Mouse (Mus musculus): ENCODE results near the gene Zc3h12a. TPM values are rescaled to one million over a fixed set of nuclear protein-coding genes. Genes with fewer than 3 reads are reported as not detected.

Gene Zc3h12a
- polyA plus RNA-seq, 1 experiment from 2014 or later, result 0.37 TPM

DNA sequence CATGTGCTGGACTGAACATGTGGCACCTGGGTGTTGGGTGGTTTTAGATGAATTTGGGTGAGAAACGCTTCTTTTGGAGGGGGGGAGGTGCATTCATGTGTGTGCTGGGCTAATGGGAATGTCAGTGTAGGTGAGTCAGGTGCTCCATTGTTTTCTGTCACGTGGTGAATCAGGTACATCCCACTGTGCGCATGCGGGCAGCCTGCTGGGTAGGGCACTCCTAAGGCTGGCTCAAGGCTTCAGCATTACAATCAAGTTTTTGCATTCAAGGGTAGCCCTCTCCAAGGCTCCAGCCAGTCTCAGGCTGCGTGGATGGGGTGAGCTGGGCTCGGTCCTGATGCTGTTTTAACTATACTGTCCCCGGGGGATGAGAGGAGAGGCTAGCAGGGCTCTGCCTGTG is 35.1 kb upstream of the Zc3h12a start:
- no peaks in the 10 kb centered on the region; the same call in 1 of the 2 replicates for H3K27me3 ChIP-seq (ENCODE audit: control insufficient read depth, insufficient read depth, low read length)
- ATAC-seq (ENCODE audit: low FRiP score) (no peak), DNase-seq (ENCODE audit: low spot score, missing footprints) (peak; percentile 64)
- H3K9ac ChIP-seq (ENCODE audit: low read length), result no peak overlapping the region
- no peaks in the 10 kb centered on the region for H3K9me3 ChIP-seq (ENCODE audit: control insufficient read depth, low read length)
- peaks cover 3% of the 10 kb centered on the region; the same call in 1 of the 2 replicates for H3K4me1 ChIP-seq (ENCODE audit: control insufficient read depth, insufficient read depth, low read length)
- H3K36me3 ChIP-seq (ENCODE audit: control insufficient read depth, insufficient read depth, low read length), result no peaks in the 10 kb centered on the region
- H3K4me3 ChIP-seq (ENCODE audit: low read depth, low read length), result no peak overlapping the region
- H3K27ac ChIP-seq (ENCODE audit: low read depth, low read length), result no peak overlapping the region
- H3K4me2 ChIP-seq, result no peak overlapping the region
- 65% methylated on average over 7 of the region's 7 CpGs for WGBS

DNA sequence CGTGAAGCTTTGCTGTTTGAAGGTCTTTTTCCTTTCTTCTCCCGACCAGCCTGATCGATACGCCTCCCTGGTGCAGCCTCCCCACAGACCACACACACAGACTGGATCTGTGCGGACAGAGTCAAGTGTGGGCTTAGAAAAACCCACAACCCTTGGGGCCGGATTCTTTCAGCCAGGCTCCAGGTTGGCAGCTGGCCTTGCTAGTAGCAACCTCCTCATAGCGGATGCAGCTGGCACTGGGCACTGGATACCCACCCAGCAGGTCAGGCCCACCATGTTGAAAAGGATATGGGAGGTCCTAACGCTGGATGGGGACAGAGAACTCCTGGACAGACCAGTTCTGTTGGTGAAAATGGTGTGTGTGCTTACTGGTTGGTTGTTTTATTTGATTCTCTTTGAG is 33.8 kb upstream of the Zc3h12a start:
- no peaks in the 10 kb centered on the region; the same call in 1 of the 2 replicates for H3K27me3 ChIP-seq (ENCODE audit: control insufficient read depth, insufficient read depth, low read length)
- peaks cover 3% of the 10 kb centered on the region; the same call in 1 of the 2 replicates for H3K4me1 ChIP-seq (ENCODE audit: control insufficient read depth, insufficient read depth, low read length)
- H3K9ac ChIP-seq (ENCODE audit: low read length), result no peak overlapping the region
- no peak overlapping the region for H3K4me2 ChIP-seq
- H3K9me3 ChIP-seq (ENCODE audit: control insufficient read depth, low read length), result no peaks in the 10 kb centered on the region
- no peak overlapping the region for H3K27ac ChIP-seq (ENCODE audit: low read depth, low read length)
- 37% methylated on average over 7 of the region's 8 CpGs for WGBS
- DNase-seq (ENCODE audit: low spot score, missing footprints) (peak; percentile 82), ATAC-seq (ENCODE audit: low FRiP score) (no peak)
- no peaks in the 10 kb centered on the region for H3K36me3 ChIP-seq (ENCODE audit: control insufficient read depth, insufficient read depth, low read length)
- no peak overlapping the region for H3K4me3 ChIP-seq (ENCODE audit: low read depth, low read length)

DNA sequence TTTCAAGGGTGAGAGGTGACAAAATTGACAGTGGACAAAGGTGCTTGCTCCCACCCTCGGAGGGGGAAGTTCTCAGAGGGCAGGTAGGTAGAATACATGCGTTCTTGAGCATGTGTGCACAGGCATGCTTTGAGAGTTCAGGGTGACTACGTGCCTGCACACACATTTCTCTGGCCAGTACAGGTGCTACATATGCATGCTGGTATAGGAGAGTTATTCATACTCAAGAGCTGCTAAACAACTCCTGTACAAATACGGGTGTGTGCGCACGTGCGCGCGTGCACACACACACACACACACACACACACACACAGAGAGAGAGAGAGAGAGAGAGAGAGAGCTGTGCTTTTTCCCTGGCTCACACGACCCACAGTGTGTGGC is 33.3 kb upstream of the Zc3h12a start:
- H3K9ac ChIP-seq (ENCODE audit: low read length), result no peak overlapping the region
- H3K4me1 ChIP-seq (ENCODE audit: control insufficient read depth, insufficient read depth, low read length), result peaks cover 3% of the 10 kb centered on the region; the same call in 1 of the 2 replicates
- DNase-seq (ENCODE audit: low spot score, missing footprints) (no peak), ATAC-seq (ENCODE audit: low FRiP score) (no peak)
- H3K4me2 ChIP-seq, result no peak overlapping the region
- no peak overlapping the region for H3K27ac ChIP-seq (ENCODE audit: low read depth, low read length)
- H3K27me3 ChIP-seq (ENCODE audit: control insufficient read depth, insufficient read depth, low read length), result no peaks in the 10 kb centered on the region; the same call in 1 of the 2 replicates
- WGBS, result 69% methylated on average over 10 of the region's 10 CpGs
- H3K36me3 ChIP-seq (ENCODE audit: control insufficient read depth, insufficient read depth, low read length), result no peaks in the 10 kb centered on the region
- H3K9me3 ChIP-seq (ENCODE audit: control insufficient read depth, low read length), result no peaks in the 10 kb centered on the region
- no peak overlapping the region for H3K4me3 ChIP-seq (ENCODE audit: low read depth, low read length)

DNA sequence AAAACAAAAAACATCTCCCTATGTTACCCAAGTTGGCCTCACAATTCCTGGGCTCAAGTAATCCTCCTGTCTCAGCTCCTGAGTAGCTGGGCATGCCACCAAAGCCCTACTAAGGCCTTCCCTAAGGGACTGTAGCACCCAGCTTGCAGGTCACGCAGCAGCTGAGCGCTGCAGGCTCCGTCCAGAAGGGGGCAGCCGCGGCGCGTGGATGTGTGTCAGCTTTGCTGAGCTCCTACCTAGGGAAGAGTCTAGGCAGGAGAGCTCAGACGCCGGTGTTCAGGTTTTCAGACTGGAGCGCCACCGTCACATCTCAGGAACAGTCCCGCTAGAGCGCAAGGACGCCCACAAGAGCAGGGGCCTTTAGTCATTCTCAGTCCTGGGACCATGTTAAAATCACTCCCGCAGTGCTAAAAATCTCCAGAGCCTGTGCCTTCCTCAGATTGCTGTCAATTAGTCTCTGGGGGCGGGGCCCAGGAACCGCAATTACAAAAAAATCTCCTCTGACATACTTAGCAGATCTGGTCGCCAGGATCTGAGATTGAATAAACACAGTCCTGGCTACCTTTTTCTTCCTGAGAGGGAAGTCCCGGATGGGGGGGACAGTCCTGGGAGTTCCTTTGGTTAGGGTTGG is 32.8 kb upstream of the Zc3h12a start:
- no peak overlapping the region for H3K27ac ChIP-seq (ENCODE audit: low read depth, low read length)
- H3K4me3 ChIP-seq (ENCODE audit: low read depth, low read length), result no peak overlapping the region
- H3K9ac ChIP-seq (ENCODE audit: low read length), result no peak overlapping the region
- 6% methylated on average over 19 of the region's 19 CpGs for WGBS
- H3K4me1 ChIP-seq (ENCODE audit: control insufficient read depth, insufficient read depth, low read length), result peaks cover 3% of the 10 kb centered on the region; the same call in 1 of the 2 replicates
- no peaks in the 10 kb centered on the region for H3K9me3 ChIP-seq (ENCODE audit: control insufficient read depth, low read length)
- DNase-seq (ENCODE audit: low spot score, missing footprints), result peak; percentile 99
- H3K4me2 ChIP-seq, result 0 out of 2 replicates have a peak overlapping the region, but pooled peaks have one; percentile 20
- no peaks in the 10 kb centered on the region; the same call in 1 of the 2 replicates for H3K27me3 ChIP-seq (ENCODE audit: control insufficient read depth, insufficient read depth, low read length)
- ATAC-seq (ENCODE audit: low FRiP score), result peak; percentile 75; the same call in 1 of the 2 replicates
- no peaks in the 10 kb centered on the region for H3K36me3 ChIP-seq (ENCODE audit: control insufficient read depth, insufficient read depth, low read length)

DNA sequence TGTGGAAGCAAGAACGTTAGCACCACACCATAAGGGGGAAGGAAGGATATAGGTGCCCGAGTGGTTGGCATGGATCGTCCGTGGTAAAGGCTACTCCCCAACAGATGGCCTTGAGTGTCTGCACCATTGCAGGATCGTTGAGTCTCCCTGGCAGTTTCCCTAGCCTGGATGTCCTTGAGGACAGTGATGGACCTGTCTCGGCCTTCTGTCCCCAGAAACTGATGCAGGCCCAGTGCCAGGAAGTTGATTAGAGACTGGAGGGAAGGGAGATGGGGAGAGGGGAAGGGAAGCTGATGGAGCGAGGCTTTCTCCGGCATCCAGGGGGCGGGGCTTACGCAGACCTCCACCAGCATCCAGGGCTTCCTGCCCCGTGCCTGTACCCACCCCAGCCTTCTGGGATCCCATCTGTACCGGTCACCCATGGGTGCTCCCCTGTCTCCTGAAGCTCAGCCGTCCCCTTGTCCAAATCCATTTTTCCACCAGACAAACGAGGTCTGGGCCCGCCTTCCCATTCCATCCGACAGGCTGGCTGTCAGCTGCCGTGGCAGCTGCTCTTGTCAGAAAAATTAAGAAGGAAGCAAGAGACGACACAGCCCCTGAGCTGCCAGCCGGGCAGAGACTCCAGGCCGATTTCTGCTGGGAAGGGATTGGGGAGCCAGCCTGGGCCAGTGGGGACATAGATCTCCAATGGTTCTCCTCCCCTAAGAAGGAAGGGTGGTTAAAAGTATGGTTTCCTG is 31.1 kb upstream of the Zc3h12a start:
- Histone ChIP-seq H3K27ac (ENCODE audit: low read depth, low read length) (no peak overlapping the region), H3K9me3 (ENCODE audit: control insufficient read depth, low read length) (no peaks in the 10 kb centered on the region), H3K36me3 (ENCODE audit: control insufficient read depth, insufficient read depth, low read length) (no peaks in the 10 kb centered on the region), H3K27me3 (ENCODE audit: control insufficient read depth, insufficient read depth, low read length) (no peaks in the 10 kb centered on the region; the same call in 1 of the 2 replicates), H3K4me3 (ENCODE audit: low read depth, low read length) (no peak overlapping the region), H3K4me2 (no peak overlapping the region), H3K9ac (ENCODE audit: low read length) (no peak overlapping the region), H3K4me1 (ENCODE audit: control insufficient read depth, insufficient read depth, low read length) (peaks cover 3% of the 10 kb centered on the region; the same call in 1 of the 2 replicates)
- DNase-seq (ENCODE audit: low spot score, missing footprints), result peak; percentile 56
- ATAC-seq (ENCODE audit: low FRiP score), result no peak
- 62% methylated on average over 20 of the region's 20 CpGs for WGBS

DNA sequence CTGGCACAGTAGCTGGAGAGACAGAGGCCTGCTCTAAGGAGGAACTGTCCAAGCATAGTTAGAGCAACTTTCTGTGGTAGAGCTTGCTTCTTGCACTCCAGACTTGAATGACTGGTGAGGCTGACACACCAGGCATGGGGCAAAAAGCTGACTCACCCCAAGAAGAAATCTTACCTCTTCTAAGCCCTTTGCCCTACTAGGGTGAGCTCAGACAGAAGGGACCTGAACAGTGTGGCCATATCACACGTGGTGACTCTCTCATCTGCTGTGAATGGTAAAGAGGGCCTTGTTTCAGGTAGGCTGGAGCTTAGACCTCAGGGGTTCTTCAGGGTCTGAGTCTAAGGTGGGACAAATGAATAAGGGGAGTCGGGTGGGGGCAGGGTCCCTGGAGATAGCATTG is 30.4 kb upstream of the Zc3h12a start:
- 84% methylated on average over 2 of the region's 2 CpGs for WGBS

DNA sequence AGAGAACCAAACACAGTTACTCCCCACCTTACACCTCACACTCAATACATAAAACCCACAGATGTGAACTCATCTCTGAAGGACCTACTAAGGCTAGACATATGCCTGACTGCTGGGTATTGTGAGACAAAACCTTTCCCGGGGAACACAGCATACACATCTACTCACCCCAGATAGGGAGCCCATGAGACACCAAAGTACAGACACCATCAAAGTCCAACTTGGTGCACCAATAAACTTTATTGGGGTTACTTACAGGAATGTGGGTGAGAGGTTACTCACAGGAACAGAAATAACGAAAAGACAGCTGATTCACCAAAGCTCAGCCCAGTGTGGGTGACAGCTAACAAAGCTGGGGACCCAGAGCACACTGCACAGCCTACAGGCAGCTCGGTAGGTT is 29.7 kb upstream of the Zc3h12a start:
- ATAC-seq (ENCODE audit: low FRiP score), result no peak
- DNase-seq (ENCODE audit: low spot score, missing footprints), result no peak
- Histone ChIP-seq H3K4me1 (ENCODE audit: control insufficient read depth, insufficient read depth, low read length) (peaks cover 3% of the 10 kb centered on the region; the same call in 1 of the 2 replicates), H3K27ac (ENCODE audit: low read depth, low read length) (no peak overlapping the region), H3K27me3 (ENCODE audit: control insufficient read depth, insufficient read depth, low read length) (no peaks in the 10 kb centered on the region; the same call in 1 of the 2 replicates), H3K36me3 (ENCODE audit: control insufficient read depth, insufficient read depth, low read length) (no peaks in the 10 kb centered on the region), H3K4me3 (ENCODE audit: low read depth, low read length) (no peak overlapping the region), H3K4me2 (no peak overlapping the region), H3K9ac (ENCODE audit: low read length) (no peak overlapping the region), H3K9me3 (ENCODE audit: control insufficient read depth, low read length) (no peaks in the 10 kb centered on the region)
- 89% methylated on average over 3 of the region's 3 CpGs for WGBS

More for the DNA sequence above, 30.4 kb upstream of the Zc3h12a start:
- Histone ChIP-seq H3K4me3 (ENCODE audit: low read depth, low read length) (no peak overlapping the region), H3K4me1 (ENCODE audit: control insufficient read depth, insufficient read depth, low read length) (peaks cover 3% of the 10 kb centered on the region; the same call in 1 of the 2 replicates), H3K27ac (ENCODE audit: low read depth, low read length) (no peak overlapping the region), H3K36me3 (ENCODE audit: control insufficient read depth, insufficient read depth, low read length) (no peaks in the 10 kb centered on the region), H3K27me3 (ENCODE audit: control insufficient read depth, insufficient read depth, low read length) (no peaks in the 10 kb centered on the region; the same call in 1 of the 2 replicates), H3K9ac (ENCODE audit: low read length) (no peak overlapping the region), H3K9me3 (ENCODE audit: control insufficient read depth, low read length) (no peaks in the 10 kb centered on the region), H3K4me2 (no peak overlapping the region)
- ATAC-seq (ENCODE audit: low FRiP score) (no peak), DNase-seq (ENCODE audit: low spot score, missing footprints) (peak; percentile 56)

DNA sequence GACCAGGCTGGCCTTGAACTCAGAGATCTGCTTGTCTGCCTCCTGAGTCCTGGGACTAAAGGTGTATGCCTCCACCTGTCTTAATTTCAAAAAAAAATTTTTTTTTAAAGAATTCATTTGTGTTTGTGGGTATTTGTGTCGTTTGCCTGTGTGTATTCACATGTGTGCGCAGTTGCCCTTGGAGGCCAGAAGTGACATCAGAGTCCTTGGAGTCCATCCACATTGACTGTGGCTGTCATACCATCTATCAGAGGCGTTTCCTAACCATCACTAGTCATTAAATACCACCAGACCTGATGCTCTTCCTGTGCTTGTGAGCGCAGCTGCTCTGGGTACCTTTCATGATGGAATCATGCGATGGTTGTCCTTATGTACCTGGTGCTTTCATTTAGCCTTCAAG is 28.0 kb upstream of the Zc3h12a start:
- 91% methylated on average over 5 of the region's 5 CpGs for WGBS
- DNase-seq (ENCODE audit: low spot score, missing footprints) (peak; percentile 23), ATAC-seq (ENCODE audit: low FRiP score) (no peak)
- Histone ChIP-seq H3K9me3 (ENCODE audit: control insufficient read depth, low read length) (no peaks in the 10 kb centered on the region), H3K9ac (ENCODE audit: low read length) (no peak overlapping the region), H3K4me2 (no peak overlapping the region), H3K36me3 (ENCODE audit: control insufficient read depth, insufficient read depth, low read length) (no peaks in the 10 kb centered on the region), H3K27me3 (ENCODE audit: control insufficient read depth, insufficient read depth, low read length) (no peaks in the 10 kb centered on the region; the same call in 1 of the 2 replicates), H3K27ac (ENCODE audit: low read depth, low read length) (no peak overlapping the region), H3K4me3 (ENCODE audit: low read depth, low read length) (no peak overlapping the region), H3K4me1 (ENCODE audit: control insufficient read depth, insufficient read depth, low read length) (peaks cover 3% of the 10 kb centered on the region; the same call in 1 of the 2 replicates)

DNA sequence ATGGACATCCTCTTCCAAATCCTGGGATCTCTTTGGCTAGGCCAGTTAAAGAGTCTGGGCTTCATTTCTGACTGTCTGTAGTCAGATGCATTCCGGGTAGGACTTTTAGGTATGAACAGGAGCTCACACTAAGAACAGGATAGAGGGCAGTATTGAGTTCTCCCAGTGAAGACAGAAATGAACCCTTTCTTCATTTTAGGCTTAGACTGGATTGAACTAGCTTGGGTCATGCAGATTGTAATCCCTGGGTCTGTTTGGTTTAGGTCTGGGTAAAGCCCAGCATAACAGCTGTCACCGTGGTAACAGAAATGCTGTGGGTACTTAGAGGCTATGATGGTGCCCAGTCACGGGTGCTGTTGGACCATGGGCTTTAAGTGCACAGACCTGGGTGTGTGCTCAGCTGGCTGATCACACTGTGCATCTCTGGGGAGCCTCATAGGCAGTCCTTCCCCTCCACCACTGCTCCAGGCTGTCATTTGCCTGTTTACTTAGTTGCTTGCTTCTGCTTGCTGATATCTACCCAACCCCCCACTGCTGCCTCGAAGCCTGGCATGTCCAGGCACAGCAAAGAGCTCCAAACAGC is 26.1 kb upstream of the Zc3h12a start:
- DNase-seq (ENCODE audit: low spot score, missing footprints) (no peak), ATAC-seq (ENCODE audit: low FRiP score) (peak; percentile 54; the same call in 1 of the 2 replicates)
- Histone ChIP-seq H3K9me3 (ENCODE audit: control insufficient read depth, low read length) (no peaks in the 10 kb centered on the region), H3K27me3 (ENCODE audit: control insufficient read depth, insufficient read depth, low read length) (no peaks in the 10 kb centered on the region), H3K4me2 (no peak overlapping the region), H3K36me3 (ENCODE audit: control insufficient read depth, insufficient read depth, low read length) (no peaks in the 10 kb centered on the region), H3K4me1 (ENCODE audit: control insufficient read depth, insufficient read depth, low read length) (no peaks in the 10 kb centered on the region), H3K27ac (ENCODE audit: low read depth, low read length) (no peak overlapping the region), H3K9ac (ENCODE audit: low read length) (no peak overlapping the region), H3K4me3 (ENCODE audit: low read depth, low read length) (no peak overlapping the region)
- WGBS, result 65% methylated on average over 4 of the region's 4 CpGs

Data from midbrain, embryonic 11.5 days (tissue).